Mouse (Mus musculus) B cell, adult 2 months (primary cell): Measurements from ENCODE around the gene Dstn.

Source experiments
- DNase-seq, 2 experiments: peaks; one replicate each; pipeline ENCODE4 v3.0.0; 2022

Dstn gene

DNA sequence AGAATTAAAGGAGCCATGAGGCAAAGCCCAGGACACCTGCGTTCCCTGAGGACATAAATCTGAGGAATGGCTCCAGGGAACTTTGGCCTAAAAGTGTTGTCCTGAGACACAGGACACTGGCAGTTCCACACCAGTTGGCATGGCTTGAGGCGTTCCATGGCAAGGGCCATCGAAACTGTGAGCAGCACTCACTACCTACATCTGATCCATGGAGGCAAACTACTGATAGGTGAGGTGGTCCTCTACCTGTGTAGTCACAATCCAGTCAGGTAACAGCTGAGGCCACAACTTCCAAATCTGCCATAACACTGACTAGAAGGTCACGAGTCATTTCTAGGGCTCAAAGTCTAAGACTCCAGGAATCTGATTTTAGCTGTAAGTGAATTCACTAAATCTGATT is 40.6 kb downstream of the Dstn start:
- no peak for DNase-seq

DNA sequence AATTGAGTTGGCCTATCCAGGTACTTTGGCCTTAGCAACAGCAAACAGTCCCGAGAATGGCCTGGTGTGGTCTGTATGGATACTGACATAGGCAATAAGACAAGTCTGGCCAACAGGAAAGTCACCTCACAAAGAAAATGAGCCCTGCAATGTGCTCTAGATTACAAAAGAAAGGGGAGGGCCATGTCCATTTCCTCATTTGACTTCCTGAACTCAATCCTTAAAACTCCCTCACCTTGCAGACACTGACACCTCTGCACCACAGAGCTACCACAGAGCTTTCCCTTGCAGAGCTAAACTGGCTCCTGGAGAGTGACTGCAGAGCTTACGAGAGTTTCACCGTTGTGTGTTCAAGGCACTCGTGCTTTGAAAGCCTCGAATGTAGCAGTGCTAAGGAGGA is 47.1 kb downstream of the Dstn start:
- no peak for DNase-seq

GRCm38 (mm10) chr2:143963318-143963717 is 48.2 kb downstream of the Dstn start:
- DNase-seq = no peak

DNA sequence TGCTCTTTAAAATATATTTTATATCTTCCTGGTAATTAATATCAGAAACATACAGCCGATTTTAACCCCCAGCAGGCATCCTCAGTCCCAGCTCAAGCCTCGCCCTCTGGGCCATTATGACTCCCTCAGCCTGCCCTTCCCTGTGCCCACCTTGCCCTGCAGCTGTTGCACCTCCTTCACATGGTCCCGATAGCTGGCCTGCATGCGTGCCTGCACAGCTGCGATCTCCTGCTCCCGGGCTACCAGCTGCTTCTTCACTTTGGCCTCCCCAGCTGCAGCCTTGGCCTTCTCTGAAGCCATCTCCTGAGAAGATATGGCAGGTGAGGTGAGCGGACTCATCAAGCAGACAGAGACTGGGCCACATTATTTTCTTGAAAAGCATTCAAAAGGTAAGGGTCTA is 54.1 kb downstream of the Dstn start:
- DNase-seq = no peak

DNA sequence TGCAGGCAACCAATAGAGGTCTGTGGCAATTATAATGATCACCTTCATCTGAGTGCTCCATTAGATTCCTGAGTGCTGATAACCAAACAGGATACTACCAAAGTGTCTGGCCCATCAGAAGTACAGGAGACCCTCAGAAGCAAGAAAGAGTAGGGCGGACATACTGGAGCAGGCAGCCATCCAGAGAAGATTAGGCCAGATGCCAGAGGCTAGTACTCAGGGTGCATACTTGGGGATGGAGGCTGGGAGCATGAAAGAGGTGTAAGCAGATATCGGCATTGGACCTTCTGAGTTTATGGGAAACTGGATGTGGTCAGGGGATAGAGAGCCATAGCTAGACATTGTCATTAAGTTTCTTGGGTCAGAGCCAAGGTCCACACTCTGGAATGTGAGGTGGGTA is 55.7 kb downstream of the Dstn start:
- no peak for DNase-seq

DNA sequence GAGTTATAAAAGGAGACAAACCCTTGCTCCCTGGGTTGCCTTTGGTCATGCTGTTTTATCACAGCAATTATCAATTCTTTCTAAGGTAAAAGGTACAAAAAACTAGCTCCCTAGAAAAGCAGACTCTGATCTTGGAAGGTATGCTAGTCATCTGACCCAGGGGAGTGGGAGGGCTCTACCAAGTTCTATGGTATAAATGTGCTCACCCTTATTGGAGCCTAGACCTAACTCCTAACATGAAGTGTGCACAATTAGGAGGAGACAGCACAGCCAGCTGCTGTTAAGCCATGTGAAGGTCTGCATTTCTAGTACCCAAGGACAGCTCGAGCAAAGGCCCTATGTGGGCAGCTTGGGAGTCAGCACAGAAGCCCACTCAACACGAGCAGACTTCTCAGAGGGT is 56.8 kb downstream of the Dstn start:
- no peak for DNase-seq

DNA sequence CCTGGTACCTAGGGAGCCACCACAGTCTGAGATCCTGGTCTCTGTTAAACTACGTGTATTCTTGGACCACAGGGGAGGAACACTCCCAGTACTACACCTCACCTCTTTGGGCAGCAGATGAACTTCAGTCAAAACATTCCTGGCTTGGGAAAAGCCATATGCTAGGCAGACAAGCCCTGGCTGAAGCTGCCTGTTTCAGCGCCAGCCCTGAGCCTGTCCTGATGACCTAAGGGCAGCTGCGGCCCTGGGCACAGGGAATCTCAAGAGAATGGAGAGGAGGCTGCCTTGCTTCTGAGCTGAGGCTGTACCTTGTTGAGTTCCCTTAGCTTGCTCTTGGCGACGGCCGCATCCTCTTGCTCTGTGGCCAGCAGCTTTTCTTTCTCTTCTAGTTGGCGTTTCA is 58.0 kb downstream of the Dstn start:
- DNase-seq = no peak

- no peak for DNase-seq
Measured at GRCm38 (mm10) chr2:143975146-143975649, 60.1 kb downstream of the Dstn start.

GRCm38 (mm10) chr2:143978444-143979147 is 63.5 kb downstream of the Dstn start:
- peak in 1 of 2 experiments; percentile 18 for DNase-seq

DNA sequence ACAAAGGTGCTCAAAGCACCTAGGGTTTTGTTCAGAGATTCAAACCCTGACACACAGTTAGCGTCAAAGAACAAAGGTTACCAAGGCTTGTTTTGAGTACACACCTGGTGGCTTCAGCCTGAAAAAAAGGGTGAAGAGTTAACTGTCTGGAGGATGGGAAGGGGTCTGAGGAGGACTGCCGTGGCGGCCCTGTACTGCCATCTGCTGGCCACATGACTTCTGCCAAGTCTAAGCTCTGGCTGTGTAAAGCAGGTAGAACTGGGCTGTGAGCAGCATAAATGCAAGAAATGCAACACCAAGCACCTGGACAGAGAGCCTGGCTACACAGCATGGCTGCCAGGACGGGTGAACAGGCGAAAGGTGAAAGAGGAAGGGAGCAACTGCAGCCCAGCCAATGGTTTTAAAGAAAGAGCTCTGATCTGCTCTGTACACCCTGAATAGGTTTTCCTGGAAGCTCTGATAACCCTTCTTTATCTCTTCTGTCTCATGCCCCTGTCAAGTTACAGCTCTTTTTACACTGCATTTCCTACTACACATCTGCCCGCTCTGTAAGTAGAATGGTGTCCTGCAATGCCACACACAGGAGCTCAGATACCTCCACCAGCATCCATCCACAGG is 65.8 kb downstream of the Dstn start:
- peak; percentile 69 for DNase-seq

GRCm38 (mm10) chr2:143982152-143982551 is 67.0 kb downstream of the Dstn start:
- DNase-seq = no peak

GRCm38 (mm10) chr2:143982901-143983300 is 67.8 kb downstream of the Dstn start:
- no peak for DNase-seq

DNA sequence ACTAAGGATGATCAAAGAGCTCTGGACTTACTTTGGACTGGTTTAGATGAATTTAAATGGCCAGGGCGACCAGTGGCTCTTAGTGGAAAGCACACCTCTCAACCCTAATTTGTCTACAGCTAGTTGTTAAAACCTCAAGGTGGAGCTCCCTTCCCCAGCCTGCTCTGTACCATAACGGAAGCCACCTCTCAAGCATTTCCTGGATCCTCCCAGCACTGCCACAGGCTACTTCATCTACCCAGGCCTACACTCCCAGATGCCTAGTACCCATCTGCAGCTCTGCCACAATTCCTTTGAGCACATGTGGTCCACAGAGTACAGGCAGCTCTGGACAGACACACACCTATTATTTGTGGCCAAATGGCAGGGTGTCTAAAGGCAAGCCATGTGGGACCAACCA is 68.4 kb downstream of the Dstn start:
- no peak for DNase-seq

DNA sequence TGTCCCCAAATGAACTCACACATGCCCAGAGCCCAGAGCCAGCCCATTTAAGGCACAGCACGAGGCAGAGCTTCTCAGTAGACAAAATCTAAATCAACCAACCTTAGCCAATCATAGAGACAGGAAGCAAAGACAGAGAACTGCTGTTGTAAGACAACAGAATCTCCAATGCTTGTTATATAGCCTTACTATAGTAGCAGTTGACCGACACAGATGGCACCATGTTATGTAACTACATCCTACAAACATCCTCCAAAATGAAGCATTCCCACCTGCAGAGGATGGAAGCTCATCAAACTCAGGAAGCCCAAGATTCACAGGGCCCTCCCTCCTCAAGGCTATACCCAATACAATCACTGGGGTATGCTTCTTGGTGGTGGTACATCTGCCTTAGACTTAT is 72.4 kb downstream of the Dstn start:
- no peak for DNase-seq

DNA sequence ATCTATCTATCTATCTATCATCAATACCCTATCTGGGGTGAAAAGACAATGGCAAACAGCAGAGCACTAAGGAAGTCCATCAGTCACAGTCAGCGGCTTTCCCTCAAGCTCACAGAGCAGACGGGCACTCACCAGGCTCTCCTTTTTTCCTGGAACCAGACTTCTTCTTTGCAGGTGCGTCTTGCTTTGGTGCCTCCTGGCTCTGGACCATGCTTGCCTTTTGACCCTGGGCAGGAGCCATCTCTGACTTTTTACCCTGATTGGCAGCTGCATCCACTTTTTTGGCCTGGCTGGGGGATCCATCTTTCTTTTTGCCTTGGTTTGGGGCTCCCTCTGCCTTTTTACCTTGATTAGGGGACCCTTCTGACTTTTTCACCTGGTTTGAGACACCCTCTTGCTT is 72.9 kb downstream of the Dstn start:
- no peak for DNase-seq

GRCm38 (mm10) chr2:143990997-143991396 is 75.9 kb downstream of the Dstn start:
- no peak for DNase-seq

- DNase-seq = no peak
Measured at GRCm38 (mm10) chr2:143991964-143992672, 77.0 kb downstream of the Dstn start.
